Mouse (Mus musculus) heart, postnatal 36 days (tissue): ENCODE results near the gene Uck1. TPM values are rescaled to one million over a fixed set of nuclear protein-coding genes. Genes with fewer than 3 reads are reported as not detected.

ENCODE experiments used
- DNase-seq, 2 experiments: peaks; one replicate each; pipeline ENCODE4 v3.0.0; 2021 to 2022
- intact Hi-C: fragments of 180-260 bp; cut with DNase I; formaldehyde crosslinking; loops from one replicate; pipeline ENCODE4 v1.15.1; 2025
- total RNA-seq, 2 experiments: library from RNA; stranded (reverse); gene quantifications; 2 replicates each; pipeline ENCODE4 v1.2.3; 2021

The Uck1 gene
- total RNA-seq, 2 experiments from 2014 or later: 22.9 to 24.1 TPM

DNA sequence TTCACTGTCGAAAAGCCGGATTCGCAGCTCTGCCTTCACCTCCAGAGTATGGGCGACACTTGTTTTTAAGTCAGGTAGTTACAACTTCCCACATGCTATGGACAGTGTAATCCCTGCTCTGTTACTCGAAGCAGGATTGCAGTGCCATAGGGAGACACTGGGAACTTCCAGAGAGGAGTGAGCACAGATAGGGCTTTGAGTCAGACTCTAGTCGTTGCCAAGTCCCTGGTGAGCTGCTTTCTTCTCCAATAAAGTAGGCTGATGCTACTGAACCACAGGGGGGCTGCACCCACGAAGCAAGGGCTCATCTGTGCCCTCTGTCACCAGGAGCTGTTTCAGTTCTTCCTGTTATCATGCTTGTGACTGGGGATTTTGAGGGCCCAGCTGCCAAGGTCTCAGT, 38.4 kb downstream of the Uck1 start:
- no peak for DNase-seq
- intact Hi-C loops: no loop called here

DNA sequence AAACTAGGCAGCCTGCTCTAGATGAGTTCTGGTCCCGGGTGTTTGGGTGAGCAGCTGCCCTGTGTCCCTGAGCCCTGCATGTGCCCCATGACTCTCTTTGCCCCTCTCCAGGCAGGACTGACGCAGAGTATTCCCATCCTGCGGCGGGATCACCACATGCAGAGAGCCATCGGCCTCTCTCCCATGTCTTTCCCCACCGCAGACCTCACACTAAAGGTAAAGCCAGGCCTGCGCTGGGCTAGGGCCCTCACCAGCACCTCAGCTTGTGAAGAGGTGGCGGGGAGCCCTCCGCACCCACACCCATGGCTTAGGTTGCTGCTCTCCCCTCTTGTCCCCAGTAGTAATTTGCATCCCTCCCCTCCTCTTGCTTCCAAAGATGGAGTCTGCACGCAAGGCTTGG, 39.0 kb downstream of the Uck1 start:
- intact Hi-C loops: no loop called here
- DNase-seq: no peak

DNA sequence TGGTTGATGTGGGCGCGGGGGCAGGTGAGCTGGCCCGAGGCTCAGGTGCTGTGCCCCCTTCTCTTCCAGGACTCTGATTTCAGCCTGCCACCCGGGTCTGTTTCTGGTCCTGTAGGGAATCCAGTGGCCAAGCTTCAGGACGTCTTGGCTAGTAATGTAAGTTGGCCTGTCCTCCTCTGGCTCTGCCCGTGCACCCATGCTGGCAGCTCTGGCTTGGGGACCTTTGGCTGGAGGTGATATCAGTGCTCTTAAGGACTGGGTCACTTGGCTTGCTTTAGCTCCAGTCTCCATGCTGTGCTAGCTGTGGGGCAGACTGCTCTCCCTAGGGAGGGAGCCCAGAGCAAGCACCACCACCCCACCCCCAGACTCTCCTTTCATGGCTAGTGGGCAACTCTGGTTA, 39.9 kb downstream of the Uck1 start:
- no peak for DNase-seq

DNA sequence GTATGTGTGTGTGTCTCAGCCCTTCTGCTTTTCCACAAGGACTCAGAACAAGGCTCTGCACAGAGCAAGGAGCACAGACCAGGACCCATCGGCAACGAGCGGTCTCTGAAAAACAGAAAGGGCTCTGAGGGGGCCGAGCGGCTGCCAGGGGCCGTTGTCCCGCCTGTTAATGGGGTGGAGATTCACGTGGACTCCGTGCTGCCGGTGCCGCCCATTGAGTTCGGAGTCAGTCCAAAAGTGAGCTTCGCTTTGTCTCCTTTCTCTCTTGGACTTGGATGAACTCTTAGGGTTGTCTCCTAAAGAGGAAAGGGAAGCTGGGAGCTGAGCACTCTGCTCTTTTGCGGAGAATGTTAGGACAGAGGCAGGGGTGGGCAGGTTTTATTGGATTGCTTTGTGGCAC, 40.5 kb downstream of the Uck1 start:
- DNase-seq: no peak
- intact Hi-C loops: no loop called here

More for the DNA sequence above, 39.9 kb downstream of the Uck1 start:
- intact Hi-C loops: no loop called here

DNA sequence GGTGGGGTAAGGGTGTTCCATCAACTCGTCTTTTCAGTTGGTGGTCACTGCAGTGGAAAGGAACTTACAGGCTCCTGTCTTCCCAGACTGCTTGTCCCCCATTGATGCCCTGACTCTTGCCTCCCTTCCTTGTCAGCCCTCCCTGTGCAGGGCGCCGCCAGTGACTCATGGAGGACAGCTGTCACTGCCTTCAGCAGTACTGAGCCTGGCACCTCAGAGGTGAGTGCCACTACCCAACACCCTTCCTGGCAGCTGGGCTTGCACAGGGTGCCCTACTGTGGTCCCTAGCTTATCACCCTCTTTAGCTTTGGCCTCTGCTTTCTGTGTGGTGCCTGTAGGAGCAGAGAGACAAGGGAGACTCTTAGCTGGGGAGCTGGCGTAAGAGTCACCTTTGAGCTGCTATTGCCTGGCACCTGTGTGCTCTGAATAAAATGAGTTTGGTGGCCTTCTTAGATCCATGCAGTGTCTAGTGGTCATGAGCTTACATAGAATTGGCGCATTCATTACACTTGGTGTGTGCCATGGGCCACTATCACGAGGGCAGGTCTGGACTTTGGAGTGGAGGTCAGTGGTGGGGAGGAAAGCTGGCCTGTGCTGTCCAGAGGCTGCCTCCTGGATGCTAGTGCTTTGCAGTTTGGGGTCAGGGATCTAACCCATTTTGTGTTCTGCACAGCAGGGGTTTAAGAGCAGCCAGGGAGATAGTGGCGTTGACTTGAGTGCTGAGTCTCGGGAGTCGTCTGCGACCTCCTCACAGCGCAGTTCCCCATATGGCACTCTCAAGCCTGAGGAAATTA, 41.2 kb downstream of the Uck1 start:
- peak in 1 of 2 experiments; percentile 18 for DNase-seq
- intact Hi-C loops: no loop called here

DNA sequence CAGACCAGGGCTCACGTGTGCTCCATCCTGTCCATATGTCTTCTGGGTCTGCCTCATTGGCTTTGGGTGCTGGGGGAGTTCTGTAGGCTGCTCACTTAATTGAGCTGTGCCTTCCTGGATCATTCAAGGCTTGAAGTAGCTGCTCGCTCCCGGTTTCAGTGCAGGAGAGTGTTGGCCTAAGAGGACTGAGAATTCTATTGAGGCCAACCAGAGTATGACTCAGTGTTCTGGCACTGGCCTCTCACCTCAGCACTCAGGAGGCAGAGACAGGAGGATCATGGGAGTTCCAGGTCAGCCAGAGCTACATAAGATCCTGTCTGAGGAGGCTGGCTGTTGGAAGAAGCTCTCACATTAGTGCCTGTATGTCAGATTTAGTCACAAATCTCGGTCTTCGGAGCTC, 41.8 kb downstream of the Uck1 start:
- DNase-seq: no peak
- intact Hi-C loops: no loop called here

DNA sequence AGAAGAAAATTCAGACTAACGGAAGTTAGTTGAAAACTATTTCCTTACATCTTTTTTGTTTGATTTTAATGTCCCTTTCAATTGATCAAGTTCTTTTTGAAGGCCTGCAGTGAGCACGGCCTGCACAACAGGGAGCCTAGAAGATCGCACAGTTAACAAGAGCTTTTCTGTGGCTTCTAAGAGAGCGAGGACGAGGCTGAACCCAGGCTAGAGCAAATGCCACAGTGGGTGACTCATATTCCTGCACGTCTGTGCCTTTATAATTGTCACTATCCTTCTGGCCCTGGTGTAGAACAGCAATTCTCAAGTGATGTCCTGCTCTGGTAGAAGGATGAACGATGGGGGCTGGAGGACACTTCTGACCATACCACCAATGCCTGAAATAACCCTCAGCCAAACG, 42.3 kb downstream of the Uck1 start:
- intact Hi-C loops: no loop called here
- no peak for DNase-seq

DNA sequence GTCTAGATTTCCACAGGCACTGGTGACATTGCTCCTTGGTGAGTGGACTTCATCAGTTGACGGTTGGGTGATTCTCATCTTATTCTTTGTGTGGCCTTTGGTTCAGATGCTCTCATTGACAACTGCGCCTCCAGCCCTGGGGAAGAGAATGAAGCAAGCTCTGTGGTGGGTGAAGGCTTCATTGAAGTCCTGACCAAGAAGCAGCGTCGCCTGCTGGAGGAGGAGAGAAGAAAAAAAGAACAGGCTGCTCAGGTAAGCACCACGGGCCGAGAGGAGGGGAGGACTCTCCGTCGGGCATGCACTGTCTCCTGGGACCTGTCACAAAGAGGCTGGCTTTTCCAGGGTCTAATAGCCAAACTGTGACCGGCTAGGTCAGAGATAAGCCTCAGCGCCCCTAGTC, 43.5 kb downstream of the Uck1 start:
- DNase-seq: no peak
- intact Hi-C loops: no loop called here

DNA sequence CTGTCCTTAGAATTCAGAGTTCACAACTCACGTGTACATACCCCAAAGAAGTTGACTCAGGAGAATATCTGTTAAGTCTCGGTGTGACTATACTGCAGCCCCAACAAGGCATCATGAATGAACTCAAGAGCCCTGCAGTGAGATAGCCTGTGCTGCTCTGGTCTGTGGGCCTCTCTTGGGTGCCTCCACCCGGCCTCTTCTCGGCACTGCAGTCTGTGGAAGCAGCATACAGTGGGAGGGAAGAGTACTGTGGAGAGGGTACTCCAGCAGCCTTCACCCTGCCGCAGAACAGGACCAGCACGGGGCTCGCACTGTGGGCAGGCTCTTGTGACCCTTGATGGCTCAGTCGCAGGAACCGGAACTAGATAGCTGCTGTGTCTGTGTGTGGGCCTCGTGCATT, 44.4 kb downstream of the Uck1 start:
- DNase-seq: no peak
- intact Hi-C loops: no loop called here

DNA sequence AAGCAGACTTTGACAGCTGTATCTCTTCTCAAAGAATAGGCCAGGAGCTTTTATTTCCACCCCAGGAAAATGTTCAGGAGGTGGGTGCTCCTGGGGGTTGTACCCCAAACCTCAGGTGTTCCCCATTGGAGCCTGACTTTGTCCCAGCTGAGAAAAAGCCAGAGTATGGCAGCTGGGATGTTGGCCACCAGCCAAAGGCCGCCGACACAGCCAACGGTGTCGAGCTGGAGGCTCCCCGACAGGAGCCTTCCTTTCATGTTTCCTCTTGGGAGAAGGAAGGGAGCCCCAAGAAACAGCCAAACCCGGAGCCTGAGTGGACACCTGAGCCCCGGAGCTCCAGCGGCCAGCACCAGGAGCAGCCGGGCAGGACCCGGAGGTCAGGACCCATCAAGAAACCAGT, 47.0 kb downstream of the Uck1 start:
- peak; percentile 21 to 28 for DNase-seq
- intact Hi-C loops: no loop called here

DNA sequence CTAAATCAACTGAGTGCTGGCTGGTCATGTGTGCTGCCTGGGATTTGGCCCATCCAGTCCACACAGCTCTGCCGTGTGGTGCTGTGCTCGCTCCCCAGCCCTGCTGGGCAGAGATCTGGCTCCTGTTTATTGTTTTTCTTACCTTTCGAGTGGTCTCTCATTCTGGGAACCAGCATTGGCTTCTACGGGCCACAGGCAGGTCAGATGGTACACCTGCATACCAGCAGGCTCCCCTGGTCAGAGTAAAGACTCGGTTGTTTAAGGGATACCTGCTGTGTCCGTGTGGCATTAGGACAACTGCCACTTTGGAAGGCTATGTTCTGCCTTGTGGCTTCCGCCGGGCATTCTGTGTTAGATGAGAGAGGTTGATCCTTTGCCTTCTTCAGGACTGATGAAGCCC, 48.3 kb downstream of the Uck1 start:
- intact Hi-C loops: no loop called here
- no peak for DNase-seq

DNA sequence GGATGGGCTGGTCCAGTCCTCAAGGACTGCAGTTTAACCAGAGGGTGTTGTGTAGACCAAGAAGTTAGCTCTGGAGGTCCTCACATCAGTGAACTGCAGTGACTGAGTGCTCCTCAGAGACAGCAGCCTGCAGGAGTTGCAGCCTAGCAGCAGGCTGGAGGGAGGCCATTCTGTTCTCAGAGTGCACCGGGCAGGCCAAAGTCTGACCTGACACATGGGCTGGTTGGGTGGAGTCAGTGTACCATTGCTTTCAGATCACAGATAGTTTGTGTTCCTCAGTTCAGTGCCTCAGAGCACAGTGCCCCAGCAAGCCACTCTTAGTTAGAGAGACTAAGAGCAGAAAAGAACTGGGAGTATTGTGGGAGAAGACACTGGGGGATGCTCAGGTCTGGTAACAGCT, 52.3 kb downstream of the Uck1 start:
- no peak for DNase-seq
- intact Hi-C loops: no loop called here

Other genes with a start within 250 kb of the Uck1 start
- gene Fam78a, start 175.3 kb downstream of the Uck1 start, total RNA-seq: 10 to 100 TPM; 14.3 to 15.8 TPM
- 10 to 100 TPM; 24.7 to 32.1 TPM for gene Plpp7, start 164.6 kb downstream of the Uck1 start, total RNA-seq
- 10 to 100 TPM; 75.5 to 80.0 TPM for gene Prrc2b, start 109.1 kb downstream of the Uck1 start, total RNA-seq
- 10 to 100 TPM; 13.7 to 14.3 TPM for gene Pomt1, start 23.6 kb downstream of the Uck1 start, total RNA-seq
- gene Golga2, start 27.2 kb upstream of the Uck1 start, total RNA-seq: 10 to 100 TPM; 74.5 to 78.2 TPM
- gene Swi5, start 27.9 kb upstream of the Uck1 start, total RNA-seq: 100 to 1,000 TPM; 188 to 208 TPM
- gene Ciz1, start 92.2 kb upstream of the Uck1 start, total RNA-seq: 10 to 100 TPM; 25.0 to 33.3 TPM
- gene Dnm1, start 93.2 kb upstream of the Uck1 start, total RNA-seq: 1 to 10 TPM; 4.0 TPM
- gene 1110008P14Rik, start 121.8 kb upstream of the Uck1 start, total RNA-seq: 10 to 100 TPM; 43.9 to 44.3 TPM
- gene Lcn2, start 128.1 kb upstream of the Uck1 start, total RNA-seq: 1 to 10 TPM; 3.1 to 7.0 TPM
- 10 to 100 TPM; 69.9 to 70.6 TPM for gene Ptges2, start 135.7 kb upstream of the Uck1 start, total RNA-seq
- 1 to 10 TPM; 3.1 to 3.8 TPM for gene Naif1, start 190.3 kb upstream of the Uck1 start, total RNA-seq
- gene Slc25a25, start 191.3 kb upstream of the Uck1 start, total RNA-seq: 10 to 100 TPM in 1 of 2 experiments, 1 to 10 TPM in 1; 4.8 to 12.4 TPM